Mouse (Mus musculus) c-Kit-negative CD71-positive TER-119-positive erythroid progenitor cells, embryonic 14.5 days (primary cell): ENCODE results near the gene Zfp704.

Experiments
- DNase-seq: peaks from one replicate; pipeline ENCODE4 v3.0.0-alpha.2; 2013; ENCODE audit warnings: low read depth, low spot score

The Zfp704 gene

DNA sequence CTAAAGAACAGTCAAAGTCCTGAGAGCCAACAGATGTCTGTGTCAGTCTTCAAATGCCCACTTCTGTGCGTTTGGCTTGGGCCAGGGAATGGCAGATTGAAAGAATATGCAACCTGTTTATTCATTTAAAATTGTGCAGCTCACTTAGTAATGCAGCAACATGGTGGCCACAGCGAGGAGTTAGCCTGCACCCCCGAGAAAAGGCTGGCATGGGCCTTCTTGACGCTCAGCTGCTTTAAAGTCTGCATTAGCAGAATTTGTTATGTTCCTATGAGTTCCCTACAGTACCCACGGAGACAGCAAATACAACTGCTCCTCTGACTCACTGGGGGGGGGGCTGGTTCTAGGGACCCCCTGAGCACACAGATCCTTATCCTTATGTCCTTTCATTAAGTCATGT lies 184.2 kb downstream of the Zfp704 start:
- no peak for DNase-seq

- DNase-seq = no peak
Measured at GRCm38 (mm10) chr3:9424637-9425036, 185.2 kb downstream of the Zfp704 start.

DNA sequence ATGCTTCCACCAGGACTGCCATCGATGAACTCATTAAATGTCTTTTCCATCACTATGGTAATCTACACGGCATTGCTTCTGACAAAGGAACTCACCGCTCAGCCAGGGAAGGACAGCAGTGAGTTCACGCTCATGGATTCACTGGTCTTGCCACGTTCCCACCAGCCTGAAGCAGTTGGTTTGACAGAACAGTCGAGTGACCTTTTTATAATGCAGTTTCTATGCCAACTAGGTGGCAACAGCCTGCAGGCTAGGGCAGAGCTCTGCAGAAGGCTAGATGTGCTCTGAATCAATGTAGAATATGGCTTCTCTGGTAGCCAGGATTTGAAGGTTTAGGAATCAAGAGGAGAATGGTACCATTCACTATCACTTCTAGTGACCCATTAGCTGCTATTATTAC lies 186.2 kb downstream of the Zfp704 start:
- DNase-seq = no peak

- DNase-seq = no peak
Measured at GRCm38 (mm10) chr3:9408896-9409295, 201.0 kb downstream of the Zfp704 start.

- DNase-seq = no peak
Measured at GRCm38 (mm10) chr3:9407801-9408200, 202.1 kb downstream of the Zfp704 start.

DNA sequence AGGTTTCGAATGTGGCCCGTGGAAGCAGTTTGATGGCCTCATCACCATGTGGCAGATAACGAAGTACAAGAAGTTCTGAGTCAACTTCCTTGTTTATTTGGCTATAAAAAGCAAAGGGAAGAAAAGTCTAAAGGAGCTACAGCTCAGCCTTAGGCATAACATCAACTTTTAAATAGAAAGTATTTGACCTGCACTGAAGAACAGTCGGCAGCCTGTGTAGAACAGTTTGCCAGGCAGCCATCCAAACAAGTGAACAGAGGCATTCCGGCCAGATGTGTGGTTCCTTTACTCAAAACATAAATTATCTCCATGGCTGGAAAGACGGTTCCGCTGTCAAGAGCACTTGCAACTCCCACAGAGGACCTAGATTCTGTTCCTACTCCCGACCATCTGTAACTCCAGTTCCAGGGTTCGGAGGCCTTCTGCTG lies 202.8 kb downstream of the Zfp704 start:
- no peak for DNase-seq

GRCm38 (mm10) chr3:9405341-9405740 lies 204.5 kb downstream of the Zfp704 start:
- no peak for DNase-seq

DNA sequence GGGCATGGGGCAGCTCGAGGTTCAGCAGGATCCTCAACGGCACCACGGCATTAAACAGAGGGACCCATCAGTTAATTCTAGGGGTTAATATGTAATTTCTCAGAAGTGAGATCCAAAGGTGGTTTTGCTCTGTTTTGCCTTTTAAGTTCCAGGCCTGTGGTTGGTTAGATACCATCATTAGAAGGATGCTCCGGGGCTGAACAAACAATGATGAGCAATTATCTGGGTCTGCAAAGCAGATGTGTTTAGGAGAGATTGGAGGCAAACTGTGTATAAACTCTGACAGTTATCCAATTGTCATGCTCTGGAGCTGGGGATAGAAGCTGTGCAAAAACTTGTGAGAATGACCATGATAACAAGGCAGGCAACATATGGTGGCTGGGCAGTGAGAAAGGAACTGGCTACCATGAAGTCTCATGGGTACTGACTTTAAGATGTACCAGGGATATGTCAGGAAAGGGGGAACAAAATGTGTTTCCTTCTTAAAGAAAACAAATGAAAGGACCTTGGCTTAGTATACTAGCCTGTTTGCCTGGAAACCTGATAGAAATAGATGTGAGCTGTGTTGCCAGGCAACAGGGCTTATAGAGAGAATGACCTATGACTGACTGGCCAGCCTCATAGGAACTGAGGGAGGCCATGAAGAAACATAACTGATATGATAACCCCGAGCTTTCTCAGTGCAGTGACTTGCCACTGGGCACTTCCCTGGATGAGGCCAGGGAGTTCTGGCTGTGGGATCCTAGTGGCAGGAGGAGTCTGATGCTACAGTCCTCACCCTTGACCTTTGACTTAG lies 206.4 kb downstream of the Zfp704 start:
- DNase-seq = no peak

- DNase-seq = no peak
Measured at GRCm38 (mm10) chr3:9402836-9403235, 207.0 kb downstream of the Zfp704 start.

DNA sequence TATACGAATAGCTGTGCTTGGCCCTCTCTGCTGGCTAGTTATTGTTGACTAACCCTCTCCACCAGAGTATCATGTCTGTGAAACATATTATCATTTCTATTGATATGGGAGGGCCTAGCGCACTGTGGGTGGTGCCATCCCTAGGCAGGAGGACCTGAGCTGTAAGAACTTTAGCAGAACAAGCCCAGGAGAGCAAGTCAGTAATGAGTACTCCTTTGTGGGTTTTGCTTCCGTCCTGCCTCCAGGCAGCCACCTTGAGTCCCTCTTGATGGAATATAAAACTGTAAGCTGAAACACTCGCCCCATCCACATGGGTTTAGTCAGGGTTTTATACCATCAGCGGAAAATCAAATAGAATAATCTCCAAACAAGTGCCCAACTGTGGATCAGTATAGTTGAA lies 207.5 kb downstream of the Zfp704 start:
- no peak for DNase-seq

DNA sequence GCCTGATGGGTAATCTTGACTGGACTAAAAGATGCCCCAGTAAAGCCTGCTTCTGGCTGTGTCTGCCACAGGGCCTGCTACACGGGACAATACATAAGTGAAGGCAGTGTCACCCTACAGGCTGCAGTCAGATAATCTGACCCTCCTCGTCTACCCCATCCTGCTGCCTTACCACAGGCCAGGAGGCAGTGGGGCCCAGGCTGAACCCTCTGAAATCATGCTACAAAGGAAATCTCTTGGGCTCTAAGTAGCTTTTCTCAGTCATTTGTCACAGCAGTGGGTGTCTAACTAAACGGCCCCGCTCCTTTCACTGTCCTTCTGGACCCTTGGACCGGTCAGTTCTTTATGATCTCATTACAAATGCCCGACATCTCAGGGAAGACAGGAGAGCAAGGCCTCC lies 208.2 kb downstream of the Zfp704 start:
- no peak for DNase-seq

- no peak for DNase-seq
Measured at GRCm38 (mm10) chr3:9400886-9401221, 209.0 kb downstream of the Zfp704 start.

GRCm38 (mm10) chr3:9400201-9400885 lies 209.5 kb downstream of the Zfp704 start:
- DNase-seq = peak; percentile 4

GRCm38 (mm10) chr3:9398271-9398670 lies 211.6 kb downstream of the Zfp704 start:
- DNase-seq = no peak
